Mouse (Mus musculus) layer of hippocampus, adult 11-12 months (tissue): Measurements from ENCODE around the gene Dimt1.
"Not testable (repeated sequence)": the region's sequence is repeated elsewhere in the genome, so short reads cannot be mapped to it uniquely, and the experiment has no call there.

Experiments used
- DNase-seq: peaks from one replicate; pipeline ENCODE4 v3.0.0; 2022; ENCODE audit warnings: low spot score

The Dimt1 gene

GRCm38 (mm10) chr13:106961496-106961895, 14.6 kb downstream of the Dimt1 start:
- no peak for DNase-seq

- no peak for DNase-seq
These were observed 50.0 kb downstream of the Dimt1 start for GRCm38 (mm10) chr13:106996891-106997290.

- DNase-seq: not testable (repeated sequence)
These were observed 50.6 kb downstream of the Dimt1 start for GRCm38 (mm10) chr13:106997557-106997956.

- DNase-seq: no peak
These were observed 51.1 kb downstream of the Dimt1 start for GRCm38 (mm10) chr13:106998026-106998425.

GRCm38 (mm10) chr13:106998671-106999070, 51.7 kb downstream of the Dimt1 start:
- DNase-seq: no peak

GRCm38 (mm10) chr13:107003211-107003610, 56.3 kb downstream of the Dimt1 start:
- DNase-seq: no peak

GRCm38 (mm10) chr13:107008174-107008573, 61.2 kb downstream of the Dimt1 start:
- DNase-seq: no peak
